Mouse (Mus musculus) kidney, adult 2 months (tissue): Measurements from ENCODE around the gene Nr4a3. TPM values are rescaled to one million over a fixed set of nuclear protein-coding genes. Genes with fewer than 3 reads are reported as not detected.
A peak's percentile ranks its signal among the peaks of the same experiment; 100 is the strongest.

Source experiments
- DNase-seq: peaks from one replicate; pipeline ENCODE4 v3.0.0; 2021
- H3K27ac ChIP-seq: fragments of 200-500 bp; 2 replicates; pipeline ENCODE4 v1.5.1; 2012; ENCODE audit warnings: low read depth, low read length, control low read depth, inconsistent platforms; ENCODE audit not compliant: insufficient read depth
- H3K27me3 ChIP-seq: fragments of 200-500 bp; replicated peaks from 2 replicates; pipeline ENCODE4 v1.6.1; 2012; ENCODE audit warnings: mild to moderate bottlenecking, moderate library complexity, low read length, inconsistent platforms; ENCODE audit not compliant: control insufficient read depth, insufficient read depth
- H3K36me3 ChIP-seq: fragments of 200-500 bp; 2 replicates; pipeline ENCODE4 v1.6.1; 2012; ENCODE audit warnings: mild to moderate bottlenecking, moderate library complexity, low read length, inconsistent platforms; ENCODE audit not compliant: control insufficient read depth, insufficient read depth
- H3K4me1 ChIP-seq: fragments of 200-500 bp; 2 replicates; pipeline ENCODE4 v1.6.1; 2011; ENCODE audit warnings: low read length; ENCODE audit not compliant: control insufficient read depth, insufficient read depth
- H3K4me3 ChIP-seq: fragments of 200-500 bp; 2 replicates; pipeline ENCODE4 v1.5.1; 2011; ENCODE audit warnings: mild to moderate bottlenecking, low read depth, low read length, control low read depth; ENCODE audit not compliant: insufficient read depth
- CTCF ChIP-seq: fragments of 200-500 bp; conservative IDR thresholded peaks from 2 replicates; pipeline ENCODE4 v1.5.1; 2011; ENCODE audit warnings: low read depth, mild to moderate bottlenecking, control low read depth, low read length, moderate library complexity, mixed read lengths; ENCODE audit not compliant: insufficient read depth, insufficient read length
- POLR2A ChIP-seq: fragments of 200-500 bp; IDR thresholded peaks from one replicate; pipeline ENCODE4 v1.6.1; 2011; ENCODE audit warnings: low read depth, low read length, control low read depth
- WGBS: fragments of 180-500 bp; shearing (Covaris S2); methylation state at CpG from one replicate; pipeline ENCODE4 v1.1.7; 2018; 5-methylcytosine and 5-hydroxymethylcytosine counted together
- polyA plus RNA-seq: library from polyadenylated mRNA; depleted of rRNA; stranded (reverse); fragments of >200 nt; gene quantifications from 2 replicates; pipeline ENCODE4 v1.2.3, GENCODE M21; 2012; rRNA removed

The Nr4a3 gene
- polyA plus RNA-seq: 0.30 and 0.72 TPM in 2 replicates

- H3K4me1 ChIP-seq: 0 out of 2 replicates have a peak, but pooled peaks cover 2% of the 10 kb centered on the region
- TF ChIP-seq CTCF (no peak), POLR2A (peak; percentile 55)
- peak; percentile 97 for DNase-seq
- H3K4me3 ChIP-seq: peak within 1 kb of the TSS; percentile 64
- H3K27ac ChIP-seq: peak within 1 kb of the TSS; percentile 36
- H3K36me3 ChIP-seq: no peaks in the 10 kb centered on the region
- under 1% methylated on average over 54 of the region's 54 CpGs for WGBS
- H3K27me3 ChIP-seq: peaks cover 1% of the 10 kb centered on the region
Observed at GRCm38 (mm10) chr4:48044491-48045211, at the start of gene Nr4a3. TSS of gene Nr4a3 (plus strand) at chr4:48045153.

- H3K27me3 ChIP-seq: no peaks in the 10 kb centered on the region
- no peaks in the 10 kb centered on the region for H3K4me1 ChIP-seq
- TF ChIP-seq POLR2A (no peak), CTCF (no peak)
- no peak overlapping the region for H3K27ac ChIP-seq
- 63% methylated on average over 4 of the region's 4 CpGs for WGBS
- no peaks in the 10 kb centered on the region for H3K36me3 ChIP-seq
- H3K4me3 ChIP-seq: no peak overlapping the region
- no peak for DNase-seq
Observed at GRCm38 (mm10) chr4:48002969-48003368, 42.0 kb upstream of the Nr4a3 start.

GRCm38 (mm10) chr4:48003456-48003855 lies 41.5 kb upstream of the Nr4a3 start:
- TF ChIP-seq POLR2A: no peak
- no peak for TF ChIP-seq CTCF
- WGBS: 88% methylated on average over 3 of the region's 3 CpGs
- no peaks in the 10 kb centered on the region for H3K36me3 ChIP-seq
- H3K4me1 ChIP-seq: no peaks in the 10 kb centered on the region
- DNase-seq: no peak
- H3K27me3 ChIP-seq: no peaks in the 10 kb centered on the region
- no peak overlapping the region for H3K4me3 ChIP-seq
- no peak overlapping the region for H3K27ac ChIP-seq

- Histone ChIP-seq H3K27ac (no peak overlapping the region), H3K27me3 (no peaks in the 10 kb centered on the region), H3K36me3 (no peaks in the 10 kb centered on the region), H3K4me3 (no peak overlapping the region), H3K4me1 (no peaks in the 10 kb centered on the region)
- no peak for DNase-seq
- TF ChIP-seq CTCF (no peak), POLR2A (no peak)
- WGBS: 92% methylated on average over 3 of the region's 3 CpGs
Observed at GRCm38 (mm10) chr4:48006355-48006754, 38.6 kb upstream of the Nr4a3 start.

GRCm38 (mm10) chr4:48012209-48012608 lies 32.7 kb upstream of the Nr4a3 start:
- no peak for DNase-seq
- Histone ChIP-seq H3K4me3 (no peak overlapping the region), H3K36me3 (no peaks in the 10 kb centered on the region), H3K27me3 (no peaks in the 10 kb centered on the region), H3K27ac (no peak overlapping the region), H3K4me1 (no peaks in the 10 kb centered on the region)
- 89% methylated on average over 3 of the region's 3 CpGs for WGBS
- TF ChIP-seq POLR2A: no peak

- Histone ChIP-seq H3K4me3 (0 out of 2 replicates have a peak overlapping the region, but pooled peaks have one; percentile 0), H3K36me3 (no peaks in the 10 kb centered on the region), H3K27me3 (no peaks in the 10 kb centered on the region), H3K27ac (peak overlapping the region; percentile 39; the same call in 1 of the 2 replicates), H3K4me1 (0 out of 2 replicates have a peak, but pooled peaks cover 2% of the 10 kb centered on the region)
- peak; percentile 57 for DNase-seq
- WGBS: 44% methylated on average over 3 of the region's 3 CpGs
- TF ChIP-seq POLR2A (no peak), CTCF (no peak)
Observed at GRCm38 (mm10) chr4:48022966-48023365, 22.0 kb upstream of the Nr4a3 start.

- Histone ChIP-seq H3K36me3 (no peaks in the 10 kb centered on the region), H3K4me1 (no peaks in the 10 kb centered on the region), H3K27me3 (no peaks in the 10 kb centered on the region), H3K4me3 (no peak overlapping the region), H3K27ac (no peak overlapping the region)
- TF ChIP-seq CTCF: peak; percentile 47
- TF ChIP-seq POLR2A: no peak
- 66% methylated on average over 24 of the region's 24 CpGs for WGBS
- DNase-seq: peak; percentile 43
Observed at GRCm38 (mm10) chr4:48029652-48030051, 15.3 kb upstream of the Nr4a3 start.
